Mouse (Mus musculus): ENCODE results near the gene Rph3al. TPM values are rescaled to one million over a fixed set of nuclear protein-coding genes. Genes with fewer than 3 reads are reported as not detected.

Gene Rph3al
- 10 to 100 TPM; 18.0 to 19.5 TPM for total RNA-seq (2021)
- long read RNA-seq, experiment 1, partial matches to known transcripts: 0 of 10 reads
- long read RNA-seq, experiment 1, other reads (novel, unspliced or antisense): 7 of 10 reads
- long read RNA-seq, experiment 2, partial matches to known transcripts: 1 of 17 reads
- long read RNA-seq, experiment 2, other reads (novel, unspliced or antisense): 11 of 17 reads

GRCm38 (mm10) chr11:75938379-75938906, at the start of gene Rph3al:
Rph3al (minus strand) TSS chr11:75938429.
- no peak for DNase-seq (ENCODE audit: low spot score in 2 of 2)

- DNase-seq (ENCODE audit: low spot score in 2 of 2): no peak
These were observed 47.7 kb upstream of the Rph3al start for GRCm38 (mm10) chr11:75985948-75986347.

DNA sequence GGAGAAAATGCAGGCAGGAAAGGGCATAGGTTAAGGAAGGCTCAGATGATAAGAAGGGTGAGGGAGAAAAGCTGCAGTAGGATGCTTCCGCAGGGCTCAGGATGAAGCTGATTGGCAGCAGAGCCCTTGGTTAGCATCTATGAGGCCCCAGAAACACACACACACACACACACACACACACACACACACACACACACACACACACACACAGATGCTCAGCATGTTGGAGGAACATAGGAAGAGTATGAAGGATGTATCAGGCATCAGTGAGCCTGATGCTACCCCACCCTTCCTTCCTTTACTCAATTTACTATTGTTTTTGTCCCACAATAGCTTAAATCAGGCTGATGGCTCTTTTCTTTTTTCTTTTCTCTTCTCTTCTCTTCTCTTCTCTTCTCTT, 46.4 kb upstream of the Rph3al start:
- DNase-seq (ENCODE audit: low spot score in 2 of 2): no peak

- no peak for DNase-seq (ENCODE audit: low spot score in 2 of 2)
These were observed 45.0 kb upstream of the Rph3al start for GRCm38 (mm10) chr11:75983194-75983593.

DNA sequence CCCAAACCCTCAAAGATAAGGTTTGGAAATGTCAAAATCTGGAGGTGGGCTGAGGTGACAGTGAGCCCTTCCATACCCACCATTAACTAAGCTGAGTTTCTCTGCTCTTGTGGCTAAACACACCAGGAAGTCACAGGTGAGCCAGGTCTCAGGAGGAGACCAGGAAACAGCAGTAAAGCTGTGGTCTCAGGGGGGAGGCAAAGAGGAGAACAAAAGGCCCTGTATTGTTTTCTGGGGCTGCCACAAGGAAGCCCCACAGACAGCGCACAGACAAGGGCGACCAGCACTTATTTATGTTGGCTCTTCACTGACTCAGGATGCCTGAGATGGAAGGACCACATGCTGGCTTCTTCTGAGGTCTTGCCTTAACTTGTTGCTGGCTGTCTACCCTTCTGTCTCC, 42.2 kb upstream of the Rph3al start:
- no peak for DNase-seq (ENCODE audit: low spot score in 2 of 2)

GRCm38 (mm10) chr11:75978051-75978450, 39.8 kb upstream of the Rph3al start:
- DNase-seq (ENCODE audit: low spot score in 2 of 2): no peak

- no peak for DNase-seq (ENCODE audit: low spot score in 2 of 2)
These were observed 38.5 kb upstream of the Rph3al start for GRCm38 (mm10) chr11:75976748-75977147.

- DNase-seq (ENCODE audit: low spot score in 2 of 2): no peak
These were observed 35.8 kb upstream of the Rph3al start for GRCm38 (mm10) chr11:75973988-75974387.

DNA sequence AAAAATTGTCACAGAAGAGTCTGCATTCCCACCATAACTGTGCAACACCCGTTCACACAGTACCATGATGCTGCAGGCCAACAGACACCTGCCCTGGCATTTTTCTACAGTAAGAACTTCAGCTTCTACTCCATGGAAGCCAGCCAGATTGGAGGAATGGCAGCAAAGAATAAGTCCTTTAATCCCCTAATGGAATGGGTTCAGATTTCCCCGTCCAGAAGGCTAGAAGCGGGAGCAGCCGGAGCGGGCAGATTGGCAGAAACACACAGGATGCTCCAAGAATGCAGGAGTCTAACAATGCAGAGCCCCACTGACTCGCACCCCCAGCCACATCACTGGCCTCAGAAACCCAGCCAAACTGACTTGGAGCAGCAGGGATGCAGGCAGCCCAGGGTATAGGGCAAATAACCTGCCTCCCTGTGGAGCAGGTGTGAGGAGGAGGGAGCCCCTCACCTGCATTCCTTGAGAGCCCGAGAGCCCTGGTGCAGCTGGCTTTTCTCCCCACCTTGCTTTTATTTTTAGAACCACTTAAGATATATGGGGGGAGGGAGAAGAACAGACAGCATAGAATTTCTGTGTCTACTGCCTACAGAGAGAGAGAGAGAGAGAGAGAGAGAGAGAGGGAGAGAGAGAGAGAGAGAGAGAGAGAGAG, 34.8 kb upstream of the Rph3al start:
- DNase-seq (ENCODE audit: low spot score in 2 of 2): no peak

- DNase-seq (ENCODE audit: low spot score in 2 of 2): no peak
These were observed 34.0 kb upstream of the Rph3al start for GRCm38 (mm10) chr11:75972188-75972587.

- DNase-seq (ENCODE audit: low spot score in 2 of 2): no peak
These were observed 32.4 kb upstream of the Rph3al start for GRCm38 (mm10) chr11:75970629-75971028.

GRCm38 (mm10) chr11:75968761-75969160, 30.5 kb upstream of the Rph3al start:
- DNase-seq (ENCODE audit: low spot score in 2 of 2): no peak

- peak; percentile 69 to 72 for DNase-seq (ENCODE audit: low spot score in 2 of 2)
These were observed 28.5 kb upstream of the Rph3al start for GRCm38 (mm10) chr11:75966401-75967372.

- DNase-seq (ENCODE audit: low spot score in 2 of 2): no peak
These were observed 27.6 kb upstream of the Rph3al start for GRCm38 (mm10) chr11:75965674-75966400.

GRCm38 (mm10) chr11:75964476-75964730, 26.2 kb upstream of the Rph3al start:
- DNase-seq (ENCODE audit: low spot score in 2 of 2): no peak

DNA sequence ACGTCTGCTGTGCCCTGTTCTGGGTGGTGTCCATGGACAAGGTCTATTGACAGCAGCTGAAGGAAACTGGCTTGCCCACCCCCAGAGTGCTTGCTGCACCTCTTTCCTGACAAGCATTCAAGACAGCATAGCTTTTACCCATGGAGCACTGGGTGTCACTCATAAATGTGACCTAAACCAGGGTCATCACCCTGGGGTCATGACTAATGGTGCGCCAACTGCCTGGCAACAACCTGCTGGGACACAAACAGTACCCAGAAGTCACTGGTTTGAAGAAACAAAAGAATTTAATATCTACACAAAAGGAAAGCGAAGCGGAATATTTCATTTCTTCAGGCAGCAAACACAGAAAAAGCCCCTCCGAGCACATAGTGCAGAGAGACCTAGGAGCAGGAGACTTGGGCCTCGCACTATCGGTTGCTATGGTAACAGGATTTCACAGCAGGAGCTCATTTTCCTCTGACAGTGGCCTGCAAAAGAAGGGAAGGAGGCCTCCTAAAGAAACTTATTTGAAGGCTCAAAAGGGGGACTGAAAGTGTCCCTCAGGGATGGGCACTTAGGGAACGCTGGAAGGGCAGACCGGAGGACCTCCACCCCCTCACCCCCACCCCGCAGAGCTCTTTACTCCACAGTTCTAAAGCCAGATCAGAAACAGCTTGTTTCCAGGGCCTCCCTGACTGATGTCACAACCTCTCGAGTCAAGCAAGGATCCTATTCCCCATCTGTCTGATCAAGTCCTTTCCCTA, 25.7 kb upstream of the Rph3al start:
- DNase-seq (ENCODE audit: low spot score in 2 of 2): no peak

DNA sequence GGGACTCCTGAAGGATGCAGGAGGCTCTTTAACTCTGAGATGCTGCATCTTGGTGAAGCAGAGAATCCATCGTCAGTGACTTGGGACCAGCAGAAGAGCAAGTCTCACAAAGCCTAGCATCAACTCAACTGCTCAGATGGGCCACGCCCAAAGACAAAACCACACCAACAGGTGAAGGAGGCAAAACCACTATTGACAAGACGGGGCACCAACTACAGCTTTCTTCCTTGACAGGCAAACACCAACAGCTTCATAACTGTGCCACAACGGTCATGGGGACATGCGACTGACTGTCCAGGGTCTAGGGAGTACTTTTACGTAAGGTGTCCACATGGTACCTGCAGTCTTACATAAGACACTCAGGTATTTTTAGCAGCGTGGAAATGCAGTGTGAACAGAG, 23.6 kb upstream of the Rph3al start:
- DNase-seq (ENCODE audit: low spot score in 2 of 2): no peak

- DNase-seq (ENCODE audit: low spot score in 2 of 2): no peak
These were observed 19.0 kb upstream of the Rph3al start for GRCm38 (mm10) chr11:75957124-75957832.

GRCm38 (mm10) chr11:75956651-75957050, 18.4 kb upstream of the Rph3al start:
- DNase-seq (ENCODE audit: low spot score in 2 of 2): no peak

DNA sequence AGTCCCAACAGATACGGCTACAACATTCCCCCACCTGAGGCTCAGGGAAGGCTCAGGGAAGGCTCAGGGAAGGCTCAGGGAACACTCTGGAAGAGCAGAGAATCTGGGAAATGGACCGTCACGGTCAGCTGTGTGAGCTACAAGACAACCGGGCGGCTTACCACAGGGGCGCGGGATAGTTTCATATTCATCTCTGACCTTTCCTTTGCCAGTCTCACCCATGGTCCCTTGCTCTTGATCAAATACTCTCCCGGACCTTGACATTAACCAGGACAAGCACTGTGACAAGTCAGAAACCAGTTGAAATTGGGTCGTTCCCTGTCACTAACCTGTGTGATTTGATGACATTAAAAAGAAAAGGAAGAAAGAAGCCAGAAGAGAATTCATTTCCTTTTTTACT, 16.7 kb upstream of the Rph3al start:
- DNase-seq (ENCODE audit: low spot score in 2 of 2): no peak
